Mouse (Mus musculus) thymus, adult 2 months (tissue): Measurements from ENCODE around the gene Oxnad1. TPM values are rescaled to one million over a fixed set of nuclear protein-coding genes. Genes with fewer than 3 reads are reported as not detected.
"Not testable (repeated sequence)": the region's sequence is repeated elsewhere in the genome, so short reads cannot be mapped to it uniquely, and the experiment has no call there.

Experiments
- DNase-seq: peaks from one replicate; pipeline ENCODE4 v3.0.0; 2021
- H3K27ac ChIP-seq: fragments of 200-500 bp; 2 replicates; pipeline ENCODE4 v1.5.1; 2012; ENCODE audit warnings: low read length, control low read depth; ENCODE audit not compliant: control insufficient read depth, insufficient read depth
- H3K27me3 ChIP-seq: fragments of 200-500 bp; 2 replicates; pipeline ENCODE4 v1.6.1; 2012; ENCODE audit warnings: mild to moderate bottlenecking, low read length, moderate library complexity, mixed read lengths; ENCODE audit not compliant: control insufficient read depth, insufficient read depth
- H3K36me3 ChIP-seq: fragments of 200-500 bp; 2 replicates; pipeline ENCODE4 v1.6.1; 2012; ENCODE audit warnings: mild to moderate bottlenecking, low read length, moderate library complexity; ENCODE audit not compliant: control insufficient read depth, insufficient read depth
- H3K4me1 ChIP-seq: fragments of 200-500 bp; replicated peaks from 2 replicates; pipeline ENCODE4 v1.6.1; 2012; ENCODE audit warnings: low read length; ENCODE audit not compliant: control insufficient read depth, insufficient read depth
- H3K4me3 ChIP-seq: fragments of 200-500 bp; 2 replicates; pipeline ENCODE4 v1.5.1; 2012; ENCODE audit warnings: mild to moderate bottlenecking, low read length, control low read depth, moderate library complexity; ENCODE audit not compliant: control insufficient read depth, insufficient read depth
- CTCF ChIP-seq: fragments of 200-500 bp; IDR thresholded peaks from 2 replicates; pipeline ENCODE4 v1.5.1; 2012; ENCODE audit warnings: mild to moderate bottlenecking, control low read depth, low read length, moderate library complexity, borderline replicate concordance; ENCODE audit not compliant: control insufficient read depth, poor library complexity, insufficient read depth; ENCODE audit errors: extremely low read depth
- POLR2A ChIP-seq: fragments of 200-500 bp; IDR thresholded peaks from 2 replicates; pipeline ENCODE4 v1.6.1; 2012; ENCODE audit warnings: mild to moderate bottlenecking, low read length, control low read depth, moderate library complexity; ENCODE audit not compliant: control insufficient read depth, poor library complexity, insufficient read depth; ENCODE audit errors: extremely low read depth
- WGBS: fragments of 180-500 bp; shearing (Covaris S2); methylation state at CpG from one replicate; pipeline ENCODE4 v1.1.7; 2018; 5-methylcytosine and 5-hydroxymethylcytosine counted together
- polyA plus RNA-seq: library from polyadenylated mRNA; depleted of rRNA; stranded (reverse); fragments of >200 nt; gene quantifications from 2 replicates; pipeline ENCODE4 v1.2.3, GENCODE M21; 2012

Oxnad1 gene
- polyA plus RNA-seq, 1 experiment: 20.3 TPM

DNA sequence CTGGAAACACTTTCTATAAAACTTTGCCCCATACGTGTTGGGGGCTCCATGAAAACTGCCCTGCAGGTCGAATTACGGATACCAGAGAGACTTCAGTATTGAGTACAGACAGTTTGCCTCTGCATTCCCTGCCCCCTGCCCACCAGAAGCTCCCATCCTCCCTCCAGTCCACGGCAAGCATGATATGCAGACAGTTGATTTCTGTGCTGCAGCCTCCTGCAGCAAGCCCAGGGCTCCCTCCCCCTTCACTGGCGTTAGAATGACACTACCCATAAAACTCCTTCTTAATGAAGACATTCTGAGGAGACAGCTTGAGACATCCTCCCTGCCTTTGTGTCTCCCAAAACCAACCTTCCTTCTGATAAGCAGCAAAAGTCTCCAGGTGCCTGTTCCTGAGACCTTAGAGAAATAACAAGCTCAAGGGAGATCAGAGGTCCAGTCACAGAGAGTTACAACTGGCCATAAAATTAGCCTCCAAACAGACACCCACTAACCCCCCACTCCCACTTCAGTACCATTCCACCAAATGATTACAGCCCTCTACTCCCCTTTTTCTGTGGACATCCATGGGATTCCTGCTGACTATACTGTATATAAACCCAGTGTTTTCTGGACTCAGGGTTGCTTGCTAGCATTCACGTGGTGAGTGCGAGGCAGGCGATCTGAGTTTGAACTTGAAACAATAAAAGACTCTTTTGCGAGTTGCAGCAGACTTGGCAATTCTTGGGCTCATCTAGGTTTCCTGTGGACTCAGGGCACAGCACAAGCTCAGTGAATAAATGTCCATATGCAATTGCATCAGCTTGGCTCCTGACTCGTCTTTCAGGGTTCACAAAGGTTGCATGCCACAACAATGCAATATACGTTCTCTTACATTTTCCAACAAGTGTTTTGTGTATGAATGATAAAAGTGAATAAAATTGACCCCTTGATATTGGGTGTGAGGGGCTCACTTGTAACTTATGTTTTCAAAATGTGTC lies 36.1 kb downstream of the Oxnad1 start:
- no peak for TF ChIP-seq POLR2A
- no peak for TF ChIP-seq CTCF
- no peaks in the 10 kb centered on the region for H3K27me3 ChIP-seq
- H3K4me3 ChIP-seq: no peak overlapping the region
- no peaks in the 10 kb centered on the region for H3K4me1 ChIP-seq
- no peak for DNase-seq
- WGBS: 84% methylated on average over 11 of the region's 11 CpGs
- no peaks in the 10 kb centered on the region for H3K36me3 ChIP-seq
- no peak overlapping the region for H3K27ac ChIP-seq

DNA sequence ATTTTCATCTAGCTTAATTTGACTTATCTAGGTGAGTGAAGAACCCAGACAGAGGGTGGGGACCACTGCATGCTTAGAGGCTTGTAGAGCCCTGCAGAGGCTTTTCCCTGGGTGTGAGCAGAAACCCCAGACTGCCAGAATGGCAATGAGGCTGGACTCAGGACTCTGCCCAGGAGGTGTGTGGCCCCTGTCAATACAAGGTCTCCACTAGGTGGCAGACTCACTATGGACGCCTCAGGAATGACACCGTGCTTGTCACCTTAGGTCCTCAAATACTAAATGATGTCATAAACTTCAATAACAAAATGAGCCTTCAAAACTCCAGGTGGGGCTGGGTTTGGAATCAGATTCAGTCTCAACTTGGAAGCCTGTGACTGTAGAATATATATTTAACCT lies 36.7 kb downstream of the Oxnad1 start:
- WGBS: 9% methylated on average over 2 of the region's 2 CpGs
- TF ChIP-seq POLR2A (no peak), CTCF (peak; percentile 47; the same call in 1 of the 2 replicates)
- no peaks in the 10 kb centered on the region for H3K36me3 ChIP-seq
- no peaks in the 10 kb centered on the region for H3K27me3 ChIP-seq
- H3K27ac ChIP-seq: no peak overlapping the region
- no peaks in the 10 kb centered on the region for H3K4me1 ChIP-seq
- no peak overlapping the region for H3K4me3 ChIP-seq
- DNase-seq: peak; percentile 40

DNA sequence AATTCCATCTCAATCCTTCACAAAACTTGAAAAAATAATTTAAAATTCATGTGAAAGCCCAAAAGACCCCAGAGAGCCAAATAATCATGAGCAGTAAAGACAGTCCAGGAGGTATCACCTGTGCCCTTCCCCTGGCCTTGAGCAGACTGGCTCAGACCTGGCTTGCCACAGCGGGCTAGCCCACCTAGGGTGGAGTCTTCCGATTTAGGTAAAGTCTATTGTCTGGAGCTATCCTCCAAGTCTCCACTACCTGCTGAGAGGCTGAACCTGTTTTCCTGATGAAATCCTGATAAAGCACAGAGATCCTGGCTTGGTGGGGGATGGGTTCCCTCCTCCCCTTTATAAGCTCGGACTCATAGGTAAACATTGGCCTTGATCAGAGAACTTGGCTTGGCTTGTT lies 39.1 kb downstream of the Oxnad1 start:
- WGBS: 96% methylated on average over 3 of the region's 3 CpGs
- Histone ChIP-seq H3K27ac (no peak overlapping the region), H3K4me3 (no peak overlapping the region), H3K27me3 (no peaks in the 10 kb centered on the region), H3K36me3 (no peaks in the 10 kb centered on the region), H3K4me1 (no peaks in the 10 kb centered on the region)
- TF ChIP-seq POLR2A (no peak), CTCF (no peak)
- DNase-seq: no peak

DNA sequence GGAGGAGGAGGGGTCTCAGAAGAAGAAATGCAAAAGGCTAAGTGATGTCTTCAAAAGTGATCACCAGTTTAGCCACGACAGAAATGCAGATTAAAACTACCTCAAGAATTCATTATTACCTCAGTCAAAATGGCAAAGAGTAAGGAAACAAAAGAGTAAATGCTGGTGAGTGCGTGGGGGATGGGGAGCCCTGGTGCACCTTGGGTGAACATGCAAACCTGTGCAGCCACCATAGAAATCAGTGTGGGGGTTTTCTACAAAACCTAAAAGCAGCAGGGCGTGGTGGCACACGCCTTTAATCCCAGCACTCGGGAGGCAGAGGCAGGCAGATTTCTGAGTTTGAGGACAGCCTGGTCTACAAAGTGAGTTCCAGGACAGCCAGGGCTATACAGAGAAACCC lies 40.1 kb downstream of the Oxnad1 start:
- 87% methylated on average over 5 of the region's 5 CpGs for WGBS

DNA sequence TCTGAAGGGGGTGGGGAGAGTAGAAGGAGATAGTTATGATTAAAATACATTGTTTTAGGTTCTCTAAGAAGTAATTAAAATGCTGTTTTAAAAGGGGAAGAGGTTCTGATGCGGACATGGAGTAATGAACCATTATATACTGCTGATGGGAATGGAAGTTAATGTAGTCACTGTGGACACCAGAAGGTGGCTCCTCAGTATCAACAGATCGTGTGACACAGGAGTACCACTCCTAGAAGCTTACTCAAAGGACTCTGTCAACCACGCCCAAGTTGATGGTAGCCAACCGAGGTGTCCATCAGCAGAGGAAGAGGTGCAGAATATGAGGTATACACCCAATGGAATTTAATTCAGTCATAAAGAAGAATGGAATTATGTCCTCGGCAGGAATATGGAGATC lies 43.2 kb downstream of the Oxnad1 start:
- Histone ChIP-seq H3K27me3 (no peaks in the 10 kb centered on the region), H3K4me1 (no peaks in the 10 kb centered on the region), H3K27ac (no peak overlapping the region), H3K4me3 (no peak overlapping the region), H3K36me3 (no peaks in the 10 kb centered on the region)
- 64% methylated on average over 5 of the region's 5 CpGs for WGBS
- DNase-seq: no peak
- TF ChIP-seq POLR2A (no peak), CTCF (no peak)

More for the DNA sequence above, 40.1 kb downstream of the Oxnad1 start:
- H3K27ac ChIP-seq, H3K4me1 ChIP-seq, DNase-seq, H3K4me3 ChIP-seq, H3K36me3 ChIP-seq, H3K27me3 ChIP-seq: not testable (repeated sequence)

DNA sequence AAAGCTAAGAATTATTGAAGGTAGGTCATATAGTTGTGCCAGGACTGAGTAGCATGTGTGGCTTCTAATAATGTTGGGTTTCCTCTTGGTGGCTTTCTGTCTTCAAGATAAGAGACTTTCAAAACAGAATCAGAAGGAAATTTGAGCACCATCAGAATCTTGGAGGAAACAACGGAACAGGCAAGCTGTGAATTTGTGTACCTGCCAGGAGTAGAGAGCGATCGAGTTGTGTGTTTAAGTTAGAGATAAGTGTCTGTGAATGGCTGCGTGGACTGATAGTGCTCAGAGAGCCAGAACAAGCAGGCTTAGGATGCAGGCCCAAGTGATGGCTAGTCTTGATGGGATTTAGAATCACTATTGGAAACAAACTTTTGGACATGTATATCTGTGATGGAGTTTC lies 46.7 kb downstream of the Oxnad1 start:
- no peaks in the 10 kb centered on the region for H3K36me3 ChIP-seq
- TF ChIP-seq POLR2A: no peak
- no peak for TF ChIP-seq CTCF
- WGBS: 43% methylated on average over 4 of the region's 4 CpGs
- H3K4me1 ChIP-seq: no peaks in the 10 kb centered on the region
- no peak for DNase-seq
- no peak overlapping the region for H3K4me3 ChIP-seq
- H3K27ac ChIP-seq: no peak overlapping the region
- H3K27me3 ChIP-seq: no peaks in the 10 kb centered on the region

DNA sequence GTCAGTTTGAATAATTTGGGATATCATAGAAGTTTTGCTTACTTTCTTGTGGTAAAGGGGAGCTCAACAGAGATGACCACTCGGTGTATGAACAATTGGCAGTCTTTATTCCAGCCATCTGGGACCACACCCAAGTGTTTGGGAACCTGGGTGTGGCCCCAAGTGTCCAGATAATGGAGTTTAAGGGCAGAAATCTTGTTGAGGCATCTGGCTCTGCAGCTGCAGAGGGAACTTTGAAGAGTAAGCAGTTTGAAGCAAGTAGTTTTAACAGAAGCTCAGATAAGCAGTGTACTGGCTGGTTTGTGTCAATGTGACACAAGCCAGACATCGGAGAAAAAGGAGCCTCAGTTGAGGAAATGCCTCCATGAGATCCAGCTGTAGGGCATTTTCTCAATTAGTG lies 49.1 kb downstream of the Oxnad1 start:
- no peaks in the 10 kb centered on the region for H3K4me1 ChIP-seq
- H3K27ac ChIP-seq: no peak overlapping the region
- DNase-seq: no peak
- H3K36me3 ChIP-seq: no peaks in the 10 kb centered on the region
- no peak for TF ChIP-seq CTCF
- no peak for TF ChIP-seq POLR2A
- WGBS: 64% methylated on average over 2 of the region's 2 CpGs
- H3K4me3 ChIP-seq: no peak overlapping the region
- H3K27me3 ChIP-seq: no peaks in the 10 kb centered on the region

DNA sequence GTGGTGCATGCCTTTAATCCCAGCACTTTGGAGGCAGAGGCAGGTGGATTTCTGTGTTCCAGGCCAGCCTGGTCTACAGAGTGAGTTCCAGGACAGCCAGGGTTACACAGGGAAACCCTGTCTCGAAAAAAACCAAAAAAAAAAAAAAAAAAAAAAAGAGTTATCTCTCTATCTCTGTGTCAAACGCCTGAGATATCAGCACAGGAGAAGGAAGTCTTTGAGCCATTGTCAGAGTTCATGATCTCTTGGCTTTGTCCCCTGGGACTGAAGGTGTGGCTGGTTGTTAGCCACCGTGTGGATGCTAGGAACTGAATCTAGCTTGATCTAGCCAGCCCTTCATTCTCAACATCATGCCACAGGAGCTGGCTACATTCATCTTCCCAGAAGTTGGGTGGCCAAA lies 51.3 kb downstream of the Oxnad1 start:
- H3K27me3 ChIP-seq, H3K4me3 ChIP-seq, H3K27ac ChIP-seq, DNase-seq, H3K4me1 ChIP-seq, H3K36me3 ChIP-seq: not testable (repeated sequence)
- WGBS: 32% methylated on average over 3 of the region's 3 CpGs
